Mouse (Mus musculus): Measurements from ENCODE around the gene Fignl2. TPM values are rescaled to one million over a fixed set of nuclear protein-coding genes. Genes with fewer than 3 reads are reported as not detected.
A peak's percentile ranks its signal among the peaks of the same experiment; 100 is the strongest.

Gene Fignl2
- total RNA-seq, 2 experiments from 2014 or later, result 2.3 to 2.8 TPM

DNA sequence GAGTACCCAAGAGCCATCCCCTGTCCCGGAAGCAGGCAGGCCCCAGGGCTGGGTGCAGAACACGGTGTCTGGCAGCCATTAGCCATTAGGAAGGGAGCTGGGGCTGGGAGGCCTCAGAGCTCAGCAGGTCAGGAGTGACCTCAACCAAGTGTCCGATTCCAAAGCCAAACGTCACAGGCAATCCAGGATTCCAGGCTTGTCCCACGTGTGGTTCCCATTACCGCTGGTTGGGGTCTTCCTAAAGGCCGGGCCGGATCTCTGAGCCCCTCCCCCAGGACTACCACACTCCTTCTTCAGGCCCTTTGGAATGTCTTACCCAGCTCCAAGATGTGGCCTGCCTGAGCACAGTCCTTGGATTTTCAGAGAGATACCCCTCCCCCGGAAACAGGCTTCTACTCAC lies 16.6 kb upstream of the Fignl2 start:
- intact Hi-C loops (cut with DNase I), result no loop called here
- no peak for DNase-seq

DNA sequence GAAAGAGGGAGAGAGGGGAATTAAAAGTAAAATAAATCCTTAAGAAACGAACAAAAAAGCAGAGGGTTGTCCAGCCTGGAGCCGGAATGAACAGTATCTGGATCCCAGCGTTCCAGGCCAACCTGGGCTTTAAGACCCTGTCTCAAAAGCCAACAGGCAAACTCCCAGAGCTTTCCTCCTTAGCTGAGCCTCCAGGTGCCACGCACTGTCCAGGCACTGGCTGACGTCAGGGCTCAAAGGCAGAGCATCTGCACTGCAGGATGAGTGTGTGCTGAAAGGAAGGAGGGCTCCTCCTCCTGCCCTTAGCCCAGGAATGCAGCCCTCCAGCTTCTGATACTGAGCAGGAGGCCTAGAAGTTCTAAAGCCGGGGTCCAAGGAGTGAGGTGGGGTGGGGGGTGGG lies 15.6 kb upstream of the Fignl2 start:
- no peak for DNase-seq
- intact Hi-C loops (cut with DNase I), result no loop called here

DNA sequence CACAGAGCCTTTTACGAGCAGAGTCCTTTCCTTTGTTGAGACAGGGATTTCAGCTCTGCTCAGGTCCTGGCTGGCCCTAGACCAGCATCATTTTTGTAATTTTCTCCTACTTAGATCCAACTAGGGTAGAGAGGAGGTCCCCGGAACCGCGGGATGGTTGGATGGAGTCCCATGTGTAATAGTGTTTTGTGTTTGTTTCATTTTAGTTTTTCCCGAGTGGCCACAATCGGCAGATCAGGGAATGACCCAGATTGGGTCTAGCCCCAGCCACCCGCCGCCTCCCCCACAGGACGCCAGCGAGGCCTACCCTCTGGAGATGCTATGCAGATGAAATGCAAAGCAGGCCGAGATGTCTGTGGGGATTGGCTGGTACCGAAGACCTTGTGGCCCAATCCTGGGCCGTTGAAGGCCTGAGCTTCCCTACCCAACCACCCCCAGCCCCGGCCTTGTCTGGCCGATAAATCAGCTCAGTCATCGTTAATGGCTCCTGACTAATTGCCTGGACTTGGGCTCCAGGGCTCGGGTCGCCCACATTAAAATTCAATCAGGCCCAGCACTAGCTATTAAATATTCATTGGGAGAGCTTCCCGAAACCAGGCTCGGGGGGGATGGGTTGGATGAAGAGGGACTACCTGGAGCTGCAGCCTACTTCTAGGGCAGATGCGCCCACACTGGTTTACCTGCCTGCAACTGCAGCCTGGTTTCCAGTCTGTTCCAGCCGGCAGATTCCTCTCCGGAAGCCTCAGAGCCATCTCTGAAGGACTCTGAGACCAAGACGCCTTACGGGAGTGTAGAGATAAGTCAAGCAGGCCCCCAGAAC lies 14.7 kb upstream of the Fignl2 start:
- intact Hi-C loops (cut with DNase I), result no loop called here
- no peak for DNase-seq

DNA sequence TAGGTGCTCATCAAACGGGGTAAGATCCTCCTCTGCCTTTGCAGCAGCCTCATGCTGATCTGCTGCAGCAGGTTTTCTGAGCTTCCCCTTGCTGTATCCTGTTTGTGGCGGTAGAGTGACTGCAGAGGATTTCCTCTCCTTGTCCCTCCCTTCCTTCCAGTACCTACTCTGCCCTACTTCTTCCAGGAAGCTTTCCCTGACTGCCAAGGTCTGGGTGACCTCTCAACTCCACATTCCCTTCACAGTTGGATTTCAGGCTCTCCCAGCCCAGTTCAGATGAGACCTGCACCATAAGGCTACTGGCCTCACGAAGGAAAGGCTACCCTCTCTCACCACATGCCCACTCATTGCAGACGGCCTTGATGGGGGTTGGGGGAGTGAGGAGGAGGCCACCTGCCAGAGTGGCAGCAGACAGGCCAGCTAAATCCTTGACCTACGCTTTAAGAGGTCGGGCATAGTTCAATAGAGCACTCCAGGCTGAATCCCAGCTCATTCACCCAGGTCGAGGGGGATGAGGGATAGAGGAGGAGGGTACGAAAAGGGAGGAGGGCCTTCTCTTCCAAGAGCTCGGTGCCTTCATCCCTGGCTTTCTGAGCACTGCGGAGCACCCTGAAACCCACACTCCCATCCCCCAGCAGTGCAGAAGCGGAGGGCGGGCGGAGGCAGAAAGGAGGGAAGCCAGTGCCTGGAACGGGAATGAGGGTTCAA lies 13.9 kb upstream of the Fignl2 start:
- intact Hi-C loops (cut with DNase I), result no loop called here
- no peak for DNase-seq

DNA sequence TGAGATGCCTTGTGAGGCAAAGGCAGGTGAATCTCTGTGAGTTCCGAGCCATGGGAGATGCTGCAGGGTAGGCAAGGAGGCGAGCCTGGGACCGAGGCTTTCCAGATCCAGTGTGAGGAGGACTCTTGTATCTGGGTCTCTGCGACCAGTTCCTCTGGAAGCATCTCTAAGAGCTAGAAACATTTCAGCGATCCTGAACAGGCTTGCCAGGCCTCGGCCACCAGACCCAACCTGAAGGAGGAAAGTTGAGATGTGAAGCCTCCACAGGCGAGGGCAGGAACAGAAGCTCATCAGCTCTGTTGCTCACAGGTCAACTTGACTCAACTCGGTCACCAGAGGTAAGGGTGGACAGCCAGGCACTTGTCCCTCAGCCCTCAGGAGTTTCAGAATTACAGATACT lies 13.2 kb upstream of the Fignl2 start:
- intact Hi-C loops (cut with DNase I), result no loop called here
- no peak for DNase-seq

DNA sequence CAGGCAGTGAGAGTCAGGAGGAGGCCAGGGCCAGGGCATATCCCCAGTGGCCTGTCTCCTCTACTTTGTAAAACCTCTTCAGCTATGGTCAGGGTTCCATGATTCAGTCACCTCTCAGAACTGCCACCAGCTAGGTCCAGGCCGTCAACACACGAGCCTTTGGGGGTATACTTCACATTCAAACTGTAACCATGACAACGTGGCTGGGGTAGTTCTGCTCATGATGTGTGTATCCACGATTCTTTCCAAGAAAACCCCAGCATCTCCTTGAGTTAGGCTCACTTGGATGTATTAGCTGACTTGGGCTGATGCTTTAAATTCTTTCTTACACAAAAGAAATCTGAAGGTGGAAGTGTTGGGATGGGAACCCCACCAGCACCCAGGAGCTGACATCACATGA lies 9.9 kb upstream of the Fignl2 start:
- intact Hi-C loops (cut with DNase I), result no loop called here
- DNase-seq, result no peak

DNA sequence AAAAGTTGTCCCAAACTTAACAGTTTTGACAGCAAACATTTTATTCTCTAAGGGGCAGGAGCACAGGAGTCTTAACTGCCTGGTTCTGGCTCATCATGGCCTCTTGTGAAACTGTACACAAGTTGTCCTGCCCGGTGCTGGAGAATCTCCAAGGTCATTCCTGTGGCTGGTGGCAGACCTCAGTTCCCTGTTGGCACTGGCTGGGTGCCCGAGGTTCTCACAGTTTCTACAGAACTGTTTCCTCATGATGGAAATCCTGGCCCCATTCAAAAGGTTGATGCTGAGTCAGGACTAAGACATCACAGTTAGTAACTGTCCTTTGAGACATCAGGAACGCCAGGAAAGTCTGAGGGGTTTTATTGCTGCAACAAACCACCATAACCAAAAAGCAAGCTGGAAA lies 8.6 kb upstream of the Fignl2 start:
- no peak for DNase-seq
- intact Hi-C loops (cut with DNase I), result no loop called here

DNA sequence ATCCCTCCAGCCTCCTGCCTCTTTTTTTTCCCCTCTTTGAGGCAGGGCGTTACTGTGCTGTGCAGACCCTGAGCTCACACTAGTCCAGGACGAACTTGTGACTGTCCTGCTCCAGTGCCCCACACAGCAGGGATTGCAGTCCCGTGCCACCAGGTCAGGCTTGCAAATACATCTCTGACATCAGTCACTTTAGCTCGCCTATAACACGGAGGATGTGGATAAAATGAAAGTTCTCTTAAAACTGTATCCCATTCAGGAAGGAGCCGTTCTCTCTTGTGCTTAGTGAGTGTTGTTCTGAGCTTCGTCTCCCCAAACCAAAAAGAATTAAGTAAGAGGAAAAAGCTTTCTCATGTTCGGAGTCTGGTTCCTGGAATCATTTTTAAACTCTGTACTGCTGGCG lies 8.1 kb upstream of the Fignl2 start:
- DNase-seq, result no peak
- intact Hi-C loops (cut with DNase I), result no loop called here

DNA sequence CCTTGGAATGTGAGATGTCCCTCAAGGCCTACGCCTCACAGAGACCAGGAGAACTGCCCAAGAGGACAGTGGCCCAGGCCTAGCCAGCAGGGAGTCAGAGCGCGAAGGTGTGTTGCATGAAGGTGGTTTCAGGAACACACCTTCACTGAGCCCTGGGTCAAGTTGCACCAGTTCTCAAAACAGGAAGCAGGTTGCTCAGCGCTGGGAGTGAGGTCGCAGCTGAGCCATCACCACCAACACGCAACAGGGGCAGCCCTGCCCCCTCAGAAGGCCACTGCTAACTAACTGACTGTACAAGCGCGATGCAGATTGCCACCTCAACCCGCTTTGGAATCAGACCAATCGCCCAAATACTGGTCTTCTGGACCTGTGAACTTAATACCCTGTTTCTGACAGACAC lies 6.1 kb upstream of the Fignl2 start:
- no peak for DNase-seq
- intact Hi-C loops (cut with DNase I), result no loop called here

DNA sequence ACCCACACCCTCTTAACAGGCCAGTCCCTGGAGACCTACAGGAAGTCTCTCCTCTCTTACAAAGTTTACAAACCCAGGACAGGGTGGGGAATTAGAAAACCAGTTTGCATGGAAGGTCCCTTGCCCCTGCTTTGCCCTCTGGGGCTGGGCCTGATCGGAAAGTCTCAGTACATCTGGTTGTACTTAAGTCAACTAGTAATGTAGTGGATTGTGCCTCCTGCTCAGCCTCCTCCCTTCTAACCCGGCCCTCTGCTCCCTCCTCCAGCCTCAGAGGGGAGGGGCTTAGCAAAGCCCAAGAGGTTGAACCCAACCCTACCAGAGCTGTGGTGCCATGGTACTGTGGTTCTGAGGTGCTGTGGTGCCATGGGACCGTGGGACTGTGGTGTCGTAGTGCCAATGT lies 3.9 kb upstream of the Fignl2 start:
- intact Hi-C loops (cut with DNase I), result no loop called here
- no peak for DNase-seq

DNA sequence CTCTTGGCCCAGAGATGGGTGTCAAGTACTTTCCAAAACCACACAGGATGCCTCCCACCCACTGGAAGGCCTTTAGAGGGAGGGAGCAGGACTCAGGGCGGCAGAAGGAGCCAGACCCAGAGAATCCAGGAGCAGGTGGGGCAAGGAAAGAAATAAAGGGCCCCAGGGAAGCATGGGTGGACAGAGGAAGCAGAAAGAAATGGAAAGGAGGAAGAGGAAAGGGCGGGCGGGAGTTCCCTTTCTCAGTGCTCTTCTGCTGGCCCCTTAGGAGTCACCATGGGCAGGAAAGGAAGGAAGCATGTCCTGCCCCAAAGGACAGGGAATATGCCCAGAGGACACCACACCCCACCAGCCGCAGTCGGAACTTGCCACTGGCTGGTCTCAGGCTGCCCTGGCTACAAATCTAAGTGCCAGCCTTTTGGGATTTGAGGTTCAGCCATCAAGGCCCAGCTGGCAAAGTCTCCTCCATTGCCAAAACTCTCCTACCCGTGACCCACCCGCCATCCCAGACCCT lies 2.7 kb upstream of the Fignl2 start:
- no peak for DNase-seq
- intact Hi-C loops (cut with DNase I), result no loop called here

DNA sequence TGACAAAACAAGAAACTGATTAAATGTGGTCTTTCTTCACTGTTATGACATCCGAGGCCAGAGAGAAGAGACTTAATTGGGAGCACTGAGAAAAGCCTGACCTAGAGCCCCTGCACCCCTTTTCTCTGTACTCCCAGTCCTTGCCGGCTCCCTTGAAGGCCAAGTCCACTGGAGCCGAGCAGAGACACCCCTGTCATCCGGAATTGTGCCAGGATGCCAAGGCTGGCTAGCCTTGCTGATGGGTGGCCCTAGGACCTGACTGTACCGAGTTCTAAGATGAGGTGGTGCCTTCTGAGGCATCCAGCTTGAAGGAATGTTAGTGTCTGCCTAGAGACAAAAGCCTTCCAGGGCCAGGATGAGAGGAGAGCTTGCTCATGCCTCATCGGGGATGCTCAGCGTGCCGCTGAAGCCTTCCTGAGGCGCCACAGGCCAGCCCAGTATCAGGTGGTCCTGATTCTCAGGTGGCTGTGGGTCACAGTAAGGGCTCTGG lies 1.7 kb upstream of the Fignl2 start:
- no peak for DNase-seq
- intact Hi-C loops (cut with DNase I), result no loop called here

DNA sequence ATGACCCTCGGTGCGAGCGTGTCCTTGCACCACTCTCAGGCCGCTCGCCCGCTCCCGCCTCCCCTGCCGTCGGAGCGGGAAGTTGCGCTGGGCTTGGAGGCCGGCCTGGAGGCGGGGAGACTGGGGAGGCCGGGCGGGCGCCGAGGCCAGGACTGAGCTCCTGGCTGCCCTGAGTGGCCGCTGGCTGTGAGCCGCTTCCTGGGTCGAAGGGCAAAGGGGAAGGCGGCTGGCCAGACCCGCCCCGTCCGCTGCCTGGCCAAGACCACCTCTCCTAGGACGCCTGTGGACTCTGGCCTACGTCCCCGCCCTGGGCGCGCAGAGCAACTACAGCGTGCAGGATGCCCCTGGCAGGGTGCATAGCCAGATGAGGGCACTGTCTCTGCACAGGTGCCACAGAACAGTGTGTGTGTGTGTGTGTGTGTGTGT lies 377 bp upstream of the Fignl2 start:
- DNase-seq, result peak; percentile 91 to 93
- intact Hi-C loops (cut with DNase I), result no loop called here

DNA sequence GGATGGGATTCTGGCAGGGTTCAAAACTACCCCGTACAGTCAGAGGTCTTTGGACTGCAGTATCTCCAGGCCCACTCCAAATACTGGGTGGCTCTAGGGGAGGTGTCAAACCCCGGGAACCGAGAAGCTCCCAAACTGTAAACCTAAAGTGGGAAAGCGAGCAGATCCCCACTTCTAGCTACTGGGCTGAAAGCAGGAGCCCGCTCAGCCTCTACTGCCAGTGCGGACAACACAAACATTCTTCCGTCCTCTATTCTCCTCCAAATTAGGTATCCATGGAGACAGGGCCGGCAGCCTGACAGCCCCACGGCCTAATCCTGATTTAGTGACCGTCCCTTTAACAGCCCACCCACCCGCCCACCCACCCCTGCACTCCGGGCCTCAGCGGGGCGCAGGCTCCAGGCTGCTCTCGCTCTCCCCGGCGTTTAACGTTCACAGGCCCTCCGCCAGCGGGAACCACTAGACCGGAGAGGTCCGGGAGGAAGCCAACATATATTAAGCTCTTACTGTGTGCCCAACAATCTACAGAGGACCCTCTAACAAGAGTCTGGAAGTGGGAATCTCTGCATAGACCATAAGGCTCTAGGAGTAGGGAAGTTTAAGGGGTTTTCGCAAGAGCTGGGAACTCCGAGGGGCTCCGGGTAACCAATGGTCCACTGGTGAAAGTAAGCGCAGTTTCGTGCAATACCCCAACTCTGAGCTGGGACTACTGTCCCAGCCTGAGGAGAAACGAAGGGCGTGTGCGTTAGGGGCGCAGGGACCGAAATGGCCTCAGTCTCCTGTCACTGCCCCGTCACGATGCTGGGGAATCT lies 1.2 kb downstream of the Fignl2 start:
- intact Hi-C loops (cut with DNase I), result no loop called here
- no peak for DNase-seq

DNA sequence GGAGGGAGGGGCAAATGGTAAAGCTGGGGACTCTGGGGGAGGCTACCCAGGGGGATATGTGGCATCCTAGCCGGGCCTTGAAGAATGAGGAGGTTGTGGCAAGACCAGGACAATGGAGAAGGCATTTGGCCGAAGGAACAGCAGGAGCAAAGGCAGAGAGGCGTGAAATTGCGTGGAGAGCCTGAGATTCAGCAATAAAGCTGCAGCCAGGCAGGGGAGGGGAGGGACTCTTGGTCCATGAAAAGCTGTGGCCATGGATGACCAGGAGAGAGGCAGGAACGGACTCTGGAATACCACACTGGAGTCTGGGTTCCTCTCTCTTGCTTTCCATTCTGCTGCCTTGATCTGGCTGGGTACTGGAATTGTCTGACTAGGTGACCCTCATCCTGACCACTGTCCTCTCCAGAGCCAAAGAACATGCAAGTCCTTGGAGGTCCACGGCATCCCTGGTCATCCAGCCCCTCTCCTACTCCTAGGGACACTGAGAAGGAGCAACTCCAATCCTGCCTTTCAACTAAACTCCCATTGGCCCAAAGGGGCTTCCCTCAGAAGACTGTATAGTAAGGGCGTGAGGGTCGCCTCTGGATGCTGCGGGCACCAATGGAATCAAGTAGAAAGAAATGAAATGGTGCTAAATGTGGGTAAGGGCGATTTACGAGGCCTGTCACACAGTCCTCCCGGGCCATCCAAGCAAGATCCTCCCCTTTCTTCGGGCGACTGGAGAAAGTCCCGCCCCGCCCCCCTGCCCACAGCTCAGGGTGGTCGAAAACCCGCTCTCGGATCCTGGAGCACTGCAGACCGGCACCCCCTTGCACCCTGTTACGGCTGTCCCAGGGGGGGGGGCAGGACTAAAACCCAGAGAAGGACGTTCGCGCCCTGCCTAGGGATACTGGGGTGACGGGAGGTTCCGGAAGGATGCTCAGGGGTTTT lies 2.0 kb downstream of the Fignl2 start:
- no peak for DNase-seq
- intact Hi-C loops (cut with DNase I), result no loop called here

DNA sequence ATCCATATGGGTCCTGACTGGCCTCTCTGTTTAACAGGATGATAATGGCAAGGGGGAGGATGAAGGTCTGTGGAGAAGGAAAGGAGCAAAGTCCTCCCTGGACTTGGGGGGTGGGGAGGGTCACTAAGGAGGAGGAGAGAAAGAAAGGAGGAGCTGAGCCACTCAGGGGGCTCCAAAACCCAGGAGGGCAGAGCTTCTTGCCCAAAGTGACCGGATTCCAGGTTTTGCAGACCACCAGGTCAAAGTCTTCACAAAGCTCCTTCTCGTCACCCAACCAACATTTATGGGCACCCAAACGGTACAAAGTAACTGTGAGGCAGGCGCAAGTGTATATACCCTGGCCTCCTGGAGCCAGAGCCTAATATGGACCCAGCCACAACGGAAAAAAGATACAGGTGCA lies 2.7 kb downstream of the Fignl2 start:
- intact Hi-C loops (cut with DNase I), result no loop called here
- DNase-seq, result no peak

DNA sequence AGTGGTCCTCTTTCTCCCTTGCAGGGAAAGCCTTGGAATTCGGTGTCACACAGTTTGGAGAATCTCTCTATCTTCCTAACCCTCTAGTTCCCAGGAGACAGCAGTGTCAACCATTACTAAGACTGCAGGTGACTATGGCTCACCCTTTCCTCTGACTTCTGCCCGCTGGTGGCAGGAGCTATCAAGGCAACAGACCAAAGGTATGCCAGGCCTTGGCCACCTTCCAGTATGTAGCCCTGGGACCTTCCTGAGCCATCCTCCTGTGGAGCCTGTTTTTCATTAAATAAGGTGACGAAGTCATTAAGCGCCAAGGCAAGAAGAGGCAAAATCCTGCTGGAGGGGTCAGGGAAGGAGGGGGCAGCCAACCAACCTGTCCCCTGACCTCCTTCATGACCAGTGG lies 3.2 kb downstream of the Fignl2 start:
- intact Hi-C loops (cut with DNase I), result no loop called here
- no peak for DNase-seq

DNA sequence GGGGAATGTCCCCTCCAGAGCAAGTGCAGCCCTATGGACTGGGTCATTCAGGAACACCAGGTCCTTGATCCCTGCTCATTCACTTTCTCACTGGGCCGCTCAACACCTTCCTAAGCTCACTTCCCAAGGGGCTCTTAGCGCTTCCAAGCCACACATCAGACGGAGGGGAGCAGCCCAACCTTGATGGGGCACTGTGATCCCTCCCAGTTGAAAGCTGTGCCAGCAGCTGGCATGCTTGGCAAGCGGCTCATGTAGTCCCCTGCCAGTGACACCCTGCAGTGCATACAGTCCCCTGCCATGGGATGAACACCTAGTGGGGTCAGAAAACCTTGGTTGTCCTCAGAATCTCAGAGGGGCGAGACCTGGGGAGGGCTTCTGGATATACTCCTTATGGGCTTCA lies 4.3 kb downstream of the Fignl2 start:
- no peak for DNase-seq
- intact Hi-C loops (cut with DNase I), result no loop called here

DNA sequence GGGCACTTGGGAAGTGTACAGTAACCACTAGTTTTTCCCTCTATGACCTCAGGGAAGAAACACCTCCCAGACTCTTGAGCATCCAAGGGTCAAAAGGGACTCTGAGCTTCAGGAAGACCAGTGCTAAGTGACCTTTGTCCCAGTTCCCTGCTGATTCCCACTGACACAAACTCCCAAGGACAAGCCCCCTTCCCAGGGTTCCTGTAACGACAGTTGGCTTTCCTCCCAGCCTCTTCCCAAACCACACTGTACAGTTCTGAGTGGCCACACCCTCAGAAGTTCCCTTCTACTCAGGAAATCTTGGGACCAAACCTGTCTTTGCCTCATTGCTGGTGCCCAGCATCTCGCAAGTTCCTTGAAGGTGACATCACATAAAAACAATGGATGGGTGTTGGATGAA lies 5.6 kb downstream of the Fignl2 start:
- intact Hi-C loops (cut with DNase I), result no loop called here
- DNase-seq, result no peak

DNA sequence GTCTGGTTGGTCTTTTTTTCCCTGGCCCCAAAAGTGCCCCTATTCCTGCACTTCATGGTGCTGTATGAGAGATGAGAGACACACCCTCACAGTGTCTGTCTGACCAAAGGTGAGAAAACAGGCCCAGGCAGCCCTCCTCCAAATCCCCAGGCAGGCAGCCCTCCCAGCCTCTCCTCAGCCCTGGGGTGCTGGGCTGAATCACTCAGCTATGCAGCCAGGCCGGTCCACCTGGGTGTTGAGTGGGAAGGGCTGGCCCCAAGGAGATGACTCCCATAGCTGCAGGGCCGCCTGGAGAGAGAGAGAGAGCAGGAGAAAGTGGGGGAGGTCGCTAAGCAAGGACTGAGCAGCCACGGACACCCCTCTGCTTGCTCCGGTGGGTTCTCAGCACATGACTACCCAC lies 7.6 kb downstream of the Fignl2 start:
- intact Hi-C loops (cut with DNase I), result no loop called here
- no peak for DNase-seq

Data from heart, postnatal 14 days (tissue).